Mouse (Mus musculus) E14TG2a.4 (cell line): ENCODE data around the gene Speer3.
"Not testable (repeated sequence)": the region's sequence is repeated elsewhere in the genome, so short reads cannot be mapped to it uniquely, and the experiment has no call there.

ENCODE experiments used
- H3K27me3 ChIP-seq: 2 replicates; pipeline ENCODE4 v1.6.1; 2014; ENCODE audit warnings: low read length, control low read depth; ENCODE audit not compliant: insufficient read depth
- H3K36me3 ChIP-seq: 2 replicates; pipeline ENCODE4 v1.6.1; 2014; ENCODE audit warnings: low read length, control low read depth; ENCODE audit not compliant: insufficient read depth
- H3K4me1 ChIP-seq: replicated peaks from 2 replicates; pipeline ENCODE4 v1.6.1; 2014; ENCODE audit warnings: low read depth, low read length, control low read depth
- H3K4me3 ChIP-seq: replicated peaks from 2 replicates; pipeline ENCODE4 v1.5.1; 2014; ENCODE audit warnings: mild to moderate bottlenecking, low read length
- H3K9me3 ChIP-seq: 2 replicates; pipeline ENCODE4 v1.6.1; 2014; ENCODE audit warnings: low read length, control low read depth
- CTCF ChIP-seq: conservative IDR thresholded peaks from 2 replicates; pipeline ENCODE4 v1.5.1; 2014; ENCODE audit warnings: low read length
- NANOG ChIP-seq: IDR thresholded peaks from 2 replicates; pipeline ENCODE4 v1.6.1; 2014; ENCODE audit warnings: borderline replicate concordance, low read length, mixed read lengths
- POU5F1 ChIP-seq: IDR thresholded peaks from 2 replicates; pipeline ENCODE4 v1.6.1; 2014; ENCODE audit warnings: low read length, borderline replicate concordance

The Speer3 gene

GRCm38 (mm10) chr5:13791319-13791718, at the start of gene Speer3:
Speer3 (plus strand) TSS chr5:13791619.
- Histone ChIP-seq H3K27me3 (no peaks in the 10 kb centered on the region), H3K4me3 (no peak within 1 kb of the TSS), H3K9me3 (no peaks in the 10 kb centered on the region), H3K4me1 (no peaks in the 10 kb centered on the region), H3K36me3 (no peaks in the 10 kb centered on the region)
- TF ChIP-seq POU5F1, result no peak
- no peak for TF ChIP-seq CTCF
- TF ChIP-seq NANOG, result no peak

GRCm38 (mm10) chr5:13810496-13810895, 19.1 kb downstream of the Speer3 start:
- not testable (repeated sequence) for H3K4me1 ChIP-seq, H3K27me3 ChIP-seq, H3K9me3 ChIP-seq, H3K36me3 ChIP-seq, H3K4me3 ChIP-seq

- H3K4me3 ChIP-seq, result no peak overlapping the region
- no peaks in the 10 kb centered on the region for H3K27me3 ChIP-seq
- no peaks in the 10 kb centered on the region for H3K9me3 ChIP-seq
- no peaks in the 10 kb centered on the region for H3K4me1 ChIP-seq
- TF ChIP-seq NANOG, result no peak
- no peak for TF ChIP-seq CTCF
- TF ChIP-seq POU5F1, result no peak
- H3K36me3 ChIP-seq, result no peaks in the 10 kb centered on the region
Observed at GRCm38 (mm10) chr5:13825108-13825507, 33.7 kb downstream of the Speer3 start.

- no peak overlapping the region for H3K4me3 ChIP-seq
- TF ChIP-seq NANOG, result no peak
- TF ChIP-seq CTCF, result no peak
- no peak for TF ChIP-seq POU5F1
- no peaks in the 10 kb centered on the region for H3K4me1 ChIP-seq
- no peaks in the 10 kb centered on the region for H3K36me3 ChIP-seq
- H3K27me3 ChIP-seq, result no peaks in the 10 kb centered on the region
- H3K9me3 ChIP-seq, result no peaks in the 10 kb centered on the region
Observed at GRCm38 (mm10) chr5:13826708-13827107, 35.3 kb downstream of the Speer3 start.

DNA sequence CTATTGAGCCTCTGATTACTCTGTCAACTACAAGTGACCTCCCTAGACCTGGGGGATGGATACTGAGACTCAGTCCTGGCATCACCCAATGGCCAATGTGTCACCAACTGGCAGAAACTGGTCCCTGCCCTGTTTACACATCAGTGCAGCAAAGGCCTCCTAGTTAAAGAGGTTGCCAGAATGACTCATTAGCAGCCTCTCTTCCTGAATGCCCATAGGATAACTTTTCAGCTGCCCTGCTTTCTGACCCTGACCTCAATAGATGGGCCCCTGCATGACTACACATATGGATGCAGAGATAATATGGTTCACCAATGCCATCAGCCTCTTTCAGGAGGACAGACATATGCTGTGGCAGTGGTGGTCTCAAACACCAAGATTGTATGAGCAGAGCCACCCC, 52.9 kb downstream of the Speer3 start:
- Histone ChIP-seq H3K9me3 (no peaks in the 10 kb centered on the region), H3K27me3 (no peaks in the 10 kb centered on the region), H3K4me1 (no peaks in the 10 kb centered on the region), H3K36me3 (no peaks in the 10 kb centered on the region), H3K4me3 (no peak overlapping the region)
- no peak for TF ChIP-seq NANOG
- TF ChIP-seq POU5F1, result no peak
- no peak for TF ChIP-seq CTCF
